Comparison of ENCODE assay signal across 8 mouse cellular contexts in the genomic region with DNA sequence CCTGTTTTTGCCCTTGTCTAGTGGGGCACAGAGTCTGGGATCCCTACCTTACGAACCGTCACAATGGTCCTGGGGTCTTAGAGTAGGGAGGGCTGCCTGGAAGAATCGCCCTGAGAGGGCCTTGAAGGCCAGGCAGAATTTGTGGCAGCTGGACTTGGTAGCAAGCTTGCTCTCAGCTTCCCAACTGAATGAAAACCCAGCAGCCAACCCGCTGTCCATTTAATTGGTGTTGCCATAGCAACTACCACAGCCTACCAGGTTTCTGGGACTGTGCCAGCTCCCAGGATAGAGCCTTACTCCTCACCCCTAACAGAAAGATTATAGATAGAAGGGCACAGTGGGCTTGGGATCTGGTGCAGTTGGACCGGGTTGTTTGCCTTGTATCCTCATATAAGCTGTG. TPM values are rescaled to one million over a fixed set of nuclear protein-coding genes. Genes with fewer than 3 reads are reported as not detected.
DNase-seq lines count a peak whose midpoint lies in the region; ATAC-seq and TF ChIP-seq lines count a peak whose summit lies in the region.

No protein-coding gene starts in this region.

- 0 out of 2 replicates have a peak, but pooled peaks cover 6% of the 10 kb centered on the region for H3K27me3 ChIP-seq in kidney, embryonic 15.5 days
- no peaks in the 10 kb centered on the region for H3K27me3 ChIP-seq in hindbrain, postnatal 0 days (ENCODE audit: insufficient read depth, low read length)
- H3K27me3 ChIP-seq in midbrain, embryonic 14.5 days (ENCODE audit: control insufficient read depth, insufficient read depth, low read length) = no peaks in the 10 kb centered on the region

- no peaks in the 10 kb centered on the region for H3K36me3 ChIP-seq in kidney, embryonic 15.5 days
- 0 out of 2 replicates have a peak, but pooled peaks cover 3% of the 10 kb centered on the region for H3K36me3 ChIP-seq in hindbrain, postnatal 0 days (ENCODE audit: insufficient read depth, low read length)
- H3K36me3 ChIP-seq in midbrain, embryonic 14.5 days (ENCODE audit: control insufficient read depth, insufficient read depth, low read length) = peaks cover 16% of the 10 kb centered on the region

- no peak overlapping the region for H3K4me2 ChIP-seq in kidney, embryonic 15.5 days
- no peak overlapping the region for H3K4me2 ChIP-seq in hindbrain, postnatal 0 days (ENCODE audit: low read depth, low read length)
- peak overlapping the region; percentile 26 for H3K4me2 ChIP-seq in midbrain, embryonic 14.5 days (ENCODE audit: low read length)

- no peak overlapping the region for H3K9ac ChIP-seq in kidney, embryonic 15.5 days
- H3K9ac ChIP-seq in hindbrain, postnatal 0 days (replicated peaks; ENCODE audit: low read length) = no peak overlapping the region
- H3K9ac ChIP-seq in midbrain, embryonic 14.5 days (replicated peaks; ENCODE audit: low read length) = peak overlapping the region; percentile 34; the same call in 1 of the 2 replicates

- no peak overlapping the region for H3K27ac ChIP-seq in kidney, embryonic 15.5 days
- H3K27ac ChIP-seq in hindbrain, postnatal 0 days = peak overlapping the region; percentile 60
- H3K27ac ChIP-seq in midbrain, embryonic 14.5 days (replicated peaks; ENCODE audit: low read depth, low read length) = peak overlapping the region; percentile 92

- no peak for TF ChIP-seq CTCF in hindbrain, postnatal 0 days (IDR thresholded peaks at IDR 0.05; ENCODE audit: low read depth)

- no peak overlapping the region for H3K4me3 ChIP-seq in kidney, embryonic 15.5 days (replicated peaks)
- no peak overlapping the region for H3K4me3 ChIP-seq in hindbrain, postnatal 0 days (ENCODE audit: low read length)
- H3K4me3 ChIP-seq in midbrain, embryonic 14.5 days (replicated peaks; ENCODE audit: low read depth, low read length) = no peak overlapping the region

- no peaks in the 10 kb centered on the region for H3K9me3 ChIP-seq in kidney, embryonic 15.5 days (replicated peaks)
- H3K9me3 ChIP-seq in hindbrain, postnatal 0 days (ENCODE audit: low read length) = no peaks in the 10 kb centered on the region
- H3K9me3 ChIP-seq in midbrain, embryonic 14.5 days (ENCODE audit: control insufficient read depth, low read length) = no peaks in the 10 kb centered on the region

- WGBS in kidney, embryonic 15.5 days = 65% methylated on average over 5 of the region's 5 CpGs
- 13% methylated on average over 5 of the region's 5 CpGs for WGBS in hindbrain, postnatal 0 days
- WGBS in midbrain, embryonic 14.5 days = 13% methylated on average over 5 of the region's 5 CpGs

- peaks cover 25% of the 10 kb centered on the region for H3K4me1 ChIP-seq in kidney, embryonic 15.5 days
- H3K4me1 ChIP-seq in hindbrain, postnatal 0 days (ENCODE audit: insufficient read depth, low read length) = peaks cover 48% of the 10 kb centered on the region
- H3K4me1 ChIP-seq in midbrain, embryonic 14.5 days (ENCODE audit: control insufficient read depth, insufficient read depth, low read length) = peaks cover 72% of the 10 kb centered on the region

- no peak for ATAC-seq in kidney, embryonic 15.5 days (replicated peaks; ENCODE audit: low FRiP score)
- ATAC-seq in hindbrain, postnatal 0 days = peak; percentile 57
- peak; percentile 41; the same call in 1 of the 2 replicates for ATAC-seq in midbrain, embryonic 14.5 days (ENCODE audit: low FRiP score, low TSS enrichment)
- ATAC-seq in erythroblast, adult 5-6 weeks (replicated peaks; ENCODE audit: low FRiP score, poor library complexity, severe bottlenecking) = no peak

- peak; percentile 52 for DNase-seq in kidney, adult 9 months
- peak; percentile 75 to 76 for DNase-seq in cerebellum, postnatal 36 days
- peak; percentile 95 for DNase-seq in hindbrain, postnatal 0 days (ENCODE audit: low spot score)
- DNase-seq in midbrain, embryonic 14.5 days = peak; percentile 94
- DNase-seq in urinary bladder, postnatal 4 days (ENCODE audit: low spot score in 2 of 2) = no peak
- no peak for DNase-seq in spleen, adult 18-20 months

RNA-seq across cellular contexts. Expression of gene Lrp8, which starts 34.7 kb away (rescaled TPM):
- polyA plus RNA-seq in kidney, embryonic 15.5 days (2015; fragmentation: Nextera tagmentation; extraction: Ambion mirVana) = 2.2 and 2.6 TPM in 2 replicates
- 62.2 and 65.9 TPM in 2 replicates for total RNA-seq in hindbrain, postnatal 0 days (2014; rRNA removed)
- polyA plus RNA-seq in hindbrain, postnatal 0 days (2015; fragmentation: Nextera tagmentation; extraction: Ambion mirVana) = 33.9 and 34.5 TPM in 2 replicates
- polyA plus RNA-seq in midbrain, embryonic 14.5 days (2014; fragmentation: Nextera tagmentation; extraction: Ambion mirVana) = 54.3 and 58.1 TPM in 2 replicates
- 2.1 and 2.3 TPM in 2 replicates for total RNA-seq in erythroblast, adult 5-6 weeks (2015; ENCODE audit: low replicate concordance)
- 4.7 and 6.0 TPM in 2 replicates for total RNA-seq in erythroblast, adult 5-6 weeks (2017; ENCODE audit: low replicate concordance)

RNA-seq across cellular contexts. Expression of gene Magoh, which starts 42.8 kb away (rescaled TPM):
- polyA plus RNA-seq in kidney, embryonic 15.5 days (2015; fragmentation: Nextera tagmentation; extraction: Ambion mirVana) = 199 and 241 TPM in 2 replicates
- 31.7 and 35.4 TPM in 2 replicates for total RNA-seq in hindbrain, postnatal 0 days (2014; rRNA removed)
- 124 and 129 TPM in 2 replicates for polyA plus RNA-seq in hindbrain, postnatal 0 days (2015; fragmentation: Nextera tagmentation; extraction: Ambion mirVana)
- 130 and 136 TPM in 2 replicates for polyA plus RNA-seq in midbrain, embryonic 14.5 days (2014; fragmentation: Nextera tagmentation; extraction: Ambion mirVana)
- total RNA-seq in erythroblast, adult 5-6 weeks (2015; ENCODE audit: low replicate concordance) = 51.0 and 66.9 TPM in 2 replicates
- 63.7 and 79.4 TPM in 2 replicates for total RNA-seq in erythroblast, adult 5-6 weeks (2017; ENCODE audit: low replicate concordance)

RNA-seq across cellular contexts. Expression of gene 0610037L13Rik, which starts 52.9 kb away (rescaled TPM):
- polyA plus RNA-seq in kidney, embryonic 15.5 days (2015; fragmentation: Nextera tagmentation; extraction: Ambion mirVana) = 122 and 135 TPM in 2 replicates
- total RNA-seq in hindbrain, postnatal 0 days (2014; rRNA removed) = 33.2 and 58.3 TPM in 2 replicates
- 110 and 111 TPM in 2 replicates for polyA plus RNA-seq in hindbrain, postnatal 0 days (2015; fragmentation: Nextera tagmentation; extraction: Ambion mirVana)
- 96.6 and 103 TPM in 2 replicates for polyA plus RNA-seq in midbrain, embryonic 14.5 days (2014; fragmentation: Nextera tagmentation; extraction: Ambion mirVana)
- 15.4 and 27.4 TPM in 2 replicates for total RNA-seq in erythroblast, adult 5-6 weeks (2015; ENCODE audit: low replicate concordance)
- 5.3 and 21.7 TPM in 2 replicates for total RNA-seq in erythroblast, adult 5-6 weeks (2017; ENCODE audit: low replicate concordance)

Comparison
In these comparisons a context has a peak if more than half of its experiments do, and no peak if none do; other contexts are left out.
1. DNase-seq: peak in kidney, adult 9 months (single experiment), cerebellum, postnatal 36 days (2 of 2), hindbrain, postnatal 0 days (single experiment) and midbrain, embryonic 14.5 days (single experiment); none in urinary bladder, postnatal 4 days (0 of 2) and spleen, adult 18-20 months (0 of 2).
2. ATAC-seq: peak in hindbrain, postnatal 0 days (single experiment) and midbrain, embryonic 14.5 days (single experiment); none in kidney, embryonic 15.5 days (single experiment) and erythroblast, adult 5-6 weeks (single experiment).